Mouse (Mus musculus): ENCODE measurements around the gene Rgsl1. TPM values are rescaled to one million over a fixed set of nuclear protein-coding genes. Genes with fewer than 3 reads are reported as not detected.

Gene Rgsl1
- polyA plus RNA-seq, 1 experiment from 2014 or later = 0.55 TPM

Other genes starting within 250 kb of the Rgsl1 start
- 12.1 and 15.3 TPM in 2 replicates for gene Rgs8, start 191.1 kb downstream of the Rgsl1 start, polyA plus RNA-seq (2014; fragmentation: Nextera tagmentation; extraction: Ambion mirVana)
- gene Rgs16, start 103.8 kb downstream of the Rgsl1 start, polyA plus RNA-seq (2014; fragmentation: Nextera tagmentation; extraction: Ambion mirVana) = 5.8 and 8.3 TPM in 2 replicates
- gene Rnasel, start 94.7 kb downstream of the Rgsl1 start, polyA plus RNA-seq (2014; fragmentation: Nextera tagmentation; extraction: Ambion mirVana) = 38.0 and 41.1 TPM in 2 replicates
- gene Teddm1b, start 30.2 kb upstream of the Rgsl1 start, polyA plus RNA-seq (2014; fragmentation: Nextera tagmentation; extraction: Ambion mirVana) = 0.21 and 0.35 TPM in 2 replicates
- gene Teddm1a, start 47.6 kb upstream of the Rgsl1 start, polyA plus RNA-seq (2014; fragmentation: Nextera tagmentation; extraction: Ambion mirVana) = not detected in 2 replicates
- 191 and 226 TPM in 2 replicates for gene Glul, start 55.8 kb upstream of the Rgsl1 start, polyA plus RNA-seq (2014; fragmentation: Nextera tagmentation; extraction: Ambion mirVana)
- gene Teddm2, start 56.1 kb upstream of the Rgsl1 start, polyA plus RNA-seq (2014; fragmentation: Nextera tagmentation; extraction: Ambion mirVana) = 1.3 TPM in 2 replicates